Mouse (Mus musculus) embryonic facial prominence, embryonic 12.5 days (tissue): Measurements from ENCODE around the gene Scarf2. TPM values are rescaled to one million over a fixed set of nuclear protein-coding genes. Genes with fewer than 3 reads are reported as not detected.

ENCODE experiments used
- ATAC-seq: fragments of 200-750 bp; cut with Nextera tagmentation; 2 replicates; pipeline ENCODE4 v1.8.0; 2017; ENCODE audit not compliant: insufficient number of reproducible peaks, insufficient read depth, low FRiP score, low TSS enrichment
- H3K27ac ChIP-seq: fragments of 300-500 bp; sonication (generic); 2 replicates; pipeline ENCODE4 v1.5.1; 2016; ENCODE audit warnings: mild to moderate bottlenecking
- H3K27me3 ChIP-seq: fragments of 300-500 bp; sonication (generic); 2 replicates; pipeline ENCODE4 v1.6.1; 2016; ENCODE audit warnings: mild to moderate bottlenecking, moderate library complexity
- H3K36me3 ChIP-seq: fragments of 300-500 bp; sonication (generic); 2 replicates; pipeline ENCODE4 v1.6.1; 2016; ENCODE audit warnings: mild to moderate bottlenecking
- H3K4me1 ChIP-seq: fragments of 300-500 bp; sonication (generic); 2 replicates; pipeline ENCODE4 v1.6.1; 2016
- H3K4me2 ChIP-seq: fragments of 300-500 bp; sonication (generic); replicated peaks from 2 replicates; pipeline ENCODE4 v1.6.1; 2016; ENCODE audit warnings: mild to moderate bottlenecking, moderate library complexity
- H3K4me3 ChIP-seq: fragments of 300-500 bp; sonication (generic); 2 replicates; pipeline ENCODE4 v1.5.1; 2016; ENCODE audit warnings: mild to moderate bottlenecking
- H3K9ac ChIP-seq: fragments of 300-500 bp; sonication (generic); 2 replicates; pipeline ENCODE4 v1.6.1; 2016; ENCODE audit warnings: mild to moderate bottlenecking, moderate library complexity
- H3K9me3 ChIP-seq: fragments of 300-500 bp; sonication (generic); 2 replicates; pipeline ENCODE4 v1.6.1; 2016; ENCODE audit warnings: mild to moderate bottlenecking, moderate library complexity
- WGBS: fragments of 180-500 bp; shearing (Covaris S2); methylation state at CpG from one replicate; pipeline ENCODE4 v1.1.7; 2016; 5-methylcytosine and 5-hydroxymethylcytosine counted together
- polyA plus RNA-seq: library from polyadenylated mRNA; unstranded; fragments of >200 nt; fragmentation: Nextera tagmentation; extraction: Ambion mirVana; gene quantifications from 2 replicates; pipeline ENCODE4 v1.2.1, GENCODE M21; 2016

The Scarf2 gene
- polyA plus RNA-seq, 1 experiment from 2014 or later = 49.8 TPM

DNA sequence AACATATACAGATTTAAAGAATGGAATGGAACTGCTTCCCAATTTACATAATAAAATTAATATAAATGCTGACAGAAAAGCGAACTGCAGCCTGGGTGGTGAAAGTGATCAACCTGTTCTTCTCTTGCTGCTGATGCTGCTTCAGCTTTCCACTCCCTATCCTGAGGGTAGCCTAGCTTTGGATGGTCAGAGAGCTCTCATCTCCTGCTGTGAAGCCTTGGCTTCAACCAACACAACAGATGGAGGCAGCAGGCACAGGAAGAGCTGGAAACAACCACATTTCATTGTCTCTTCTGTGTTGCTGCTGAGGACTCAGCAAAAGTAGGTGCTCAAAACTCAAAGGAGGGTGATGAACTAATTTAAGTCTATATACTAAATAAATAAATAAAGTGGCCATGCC, 54.8 kb downstream of the Scarf2 start:
- no peak for ATAC-seq
- H3K4me2 ChIP-seq = no peak overlapping the region
- H3K36me3 ChIP-seq = peaks cover 84% of the 10 kb centered on the region
- no peaks in the 10 kb centered on the region for H3K4me1 ChIP-seq
- WGBS = 92% methylated on average over 1 of the region's 1 CpGs
- H3K27me3 ChIP-seq = no peaks in the 10 kb centered on the region
- no peaks in the 10 kb centered on the region for H3K9me3 ChIP-seq
- no peak overlapping the region for H3K27ac ChIP-seq
- no peak overlapping the region for H3K4me3 ChIP-seq
- H3K9ac ChIP-seq = no peak overlapping the region

DNA sequence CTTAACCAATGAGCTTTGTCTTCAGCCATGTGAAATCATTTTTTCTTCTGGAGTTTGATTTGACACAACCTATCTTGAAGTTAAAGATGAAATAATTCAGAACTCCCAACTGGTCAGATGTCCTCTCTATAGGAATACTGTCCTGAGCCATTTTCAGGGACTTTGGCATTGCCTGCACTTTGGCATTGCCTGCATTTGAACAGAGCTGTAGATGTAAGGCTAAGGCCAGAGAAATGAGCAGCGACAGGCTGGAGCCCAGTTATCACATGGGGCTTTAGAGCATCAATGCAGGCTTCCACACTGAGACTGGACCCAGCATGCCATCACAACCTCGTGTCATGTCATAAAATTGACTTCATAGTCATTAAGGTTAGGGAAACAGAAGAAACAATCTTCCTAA, 56.2 kb downstream of the Scarf2 start:
- Histone ChIP-seq H3K4me3 (no peak overlapping the region), H3K27me3 (no peaks in the 10 kb centered on the region), H3K36me3 (peaks cover 85% of the 10 kb centered on the region), H3K4me2 (no peak overlapping the region), H3K9ac (no peak overlapping the region), H3K9me3 (no peaks in the 10 kb centered on the region), H3K4me1 (no peaks in the 10 kb centered on the region), H3K27ac (no peak overlapping the region)
- WGBS = 88% methylated on average over 2 of the region's 2 CpGs
- no peak for ATAC-seq

DNA sequence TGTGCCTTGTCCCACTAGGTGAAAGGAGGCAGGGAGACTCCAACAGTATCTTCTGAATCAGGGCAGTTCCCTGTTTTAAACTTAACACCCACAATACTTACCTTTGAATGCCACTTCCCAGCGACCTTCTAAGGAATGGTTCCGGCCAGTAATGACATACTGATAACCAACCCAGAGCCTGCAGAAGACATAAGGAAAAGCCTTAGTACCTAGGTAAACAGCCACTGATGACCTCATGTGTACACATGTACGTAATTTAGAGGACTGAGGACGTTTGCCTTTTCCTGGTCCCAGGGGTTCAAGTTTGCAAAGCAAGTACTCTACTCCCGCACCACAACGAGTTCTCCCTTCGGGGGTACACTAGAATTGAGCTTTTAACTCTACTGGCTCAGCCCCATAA, 60.1 kb downstream of the Scarf2 start:
- no peak for ATAC-seq
- Histone ChIP-seq H3K4me2 (no peak overlapping the region), H3K27me3 (no peaks in the 10 kb centered on the region), H3K36me3 (peaks cover 70% of the 10 kb centered on the region), H3K9ac (no peak overlapping the region), H3K27ac (no peak overlapping the region), H3K4me1 (no peaks in the 10 kb centered on the region; the same call in 1 of the 2 replicates), H3K9me3 (no peaks in the 10 kb centered on the region), H3K4me3 (no peak overlapping the region)
- WGBS = 89% methylated on average over 7 of the region's 7 CpGs

Other genes with a start within 250 kb of the Scarf2 start
- not detected in 2 replicates for gene Lrrc74b, start 236.0 kb upstream of the Scarf2 start, polyA plus RNA-seq
- gene P2rx6, start 235.4 kb upstream of the Scarf2 start, polyA plus RNA-seq = 0.34 and 0.46 TPM in 2 replicates
- 3.7 and 3.8 TPM in 2 replicates for gene Slc7a4, start 214.1 kb upstream of the Scarf2 start, polyA plus RNA-seq
- gene Smpd4, start 177.9 kb upstream of the Scarf2 start, polyA plus RNA-seq = 44.1 and 49.3 TPM in 2 replicates
- 7.3 and 8.9 TPM in 2 replicates for gene Ccdc74a, start 150.8 kb upstream of the Scarf2 start, polyA plus RNA-seq
- 44.5 and 48.2 TPM in 2 replicates for gene Med15, start 64.4 kb upstream of the Scarf2 start, polyA plus RNA-seq
- 92.6 and 94.5 TPM in 2 replicates for gene Klhl22, start 37.7 kb upstream of the Scarf2 start, polyA plus RNA-seq
- 0.47 and 0.70 TPM in 2 replicates for gene B830017H08Rik, start 35.8 kb downstream of the Scarf2 start, polyA plus RNA-seq
- gene Car15, start 41.1 kb downstream of the Scarf2 start, polyA plus RNA-seq = 2.6 and 3.3 TPM in 2 replicates
- gene Gm20518, start 94.4 kb downstream of the Scarf2 start, polyA plus RNA-seq = 0.19 and 0.45 TPM in 2 replicates
- gene Tssk1, start 96.9 kb downstream of the Scarf2 start, polyA plus RNA-seq = 0.06 TPM in 1 of 2 replicates, not detected in the other
- gene Dgcr2, start 101.3 kb downstream of the Scarf2 start, polyA plus RNA-seq = 103 and 105 TPM in 2 replicates
- gene Tssk2, start 101.4 kb downstream of the Scarf2 start, polyA plus RNA-seq = 0.12 TPM in 1 of 2 replicates, not detected in the other
- gene Ess2, start 114.1 kb downstream of the Scarf2 start, polyA plus RNA-seq = 50.7 and 54.0 TPM in 2 replicates
- not detected in 2 replicates for gene Gsc2, start 117.8 kb downstream of the Scarf2 start, polyA plus RNA-seq
- 88.5 and 89.5 TPM in 2 replicates for gene Slc25a1, start 130.9 kb downstream of the Scarf2 start, polyA plus RNA-seq
- gene Vpreb2, start 183.1 kb downstream of the Scarf2 start, polyA plus RNA-seq = not detected in 2 replicates